Mouse (Mus musculus) right cerebral cortex, postnatal 14 days (tissue): Measurements from ENCODE around the gene Atp5g2.

Source experiments
- DNase-seq: peaks from one replicate; pipeline ENCODE4 v3.0.0; 2022

The Atp5g2 gene

GRCm38 (mm10) chr15:102672215-102673071, at the start of gene Atp5g2:
Atp5g2 (minus strand) TSS chr15:102672352.
- DNase-seq = peak; percentile 37

GRCm38 (mm10) chr15:102721016-102721898, 49.1 kb upstream of the Atp5g2 start:
- no peak for DNase-seq

GRCm38 (mm10) chr15:102716132-102716531, 44.0 kb upstream of the Atp5g2 start:
- no peak for DNase-seq

- no peak for DNase-seq
Measured at GRCm38 (mm10) chr15:102707736-102708269, 35.7 kb upstream of the Atp5g2 start.

- no peak for DNase-seq
Measured at GRCm38 (mm10) chr15:102705923-102706503, 33.9 kb upstream of the Atp5g2 start.

GRCm38 (mm10) chr15:102705226-102705894, 33.2 kb upstream of the Atp5g2 start:
- DNase-seq = no peak

- no peak for DNase-seq
Measured at GRCm38 (mm10) chr15:102704806-102705205, 32.7 kb upstream of the Atp5g2 start.

- no peak for DNase-seq
Measured at GRCm38 (mm10) chr15:102702972-102703371, 30.8 kb upstream of the Atp5g2 start.

GRCm38 (mm10) chr15:102698193-102698592, 26.0 kb upstream of the Atp5g2 start:
- DNase-seq = peak; percentile 88

- DNase-seq = no peak
Measured at GRCm38 (mm10) chr15:102696899-102697298, 24.7 kb upstream of the Atp5g2 start.

- peak; percentile 78 for DNase-seq
Measured at GRCm38 (mm10) chr15:102693600-102693999, 21.4 kb upstream of the Atp5g2 start.

GRCm38 (mm10) chr15:102692991-102693411, 20.8 kb upstream of the Atp5g2 start:
- peak; percentile 74 for DNase-seq

- DNase-seq = no peak
Measured at GRCm38 (mm10) chr15:102692321-102692804, 20.2 kb upstream of the Atp5g2 start.

GRCm38 (mm10) chr15:102685791-102686190, 13.6 kb upstream of the Atp5g2 start:
- no peak for DNase-seq

- no peak for DNase-seq
Measured at GRCm38 (mm10) chr15:102683670-102684069, 11.5 kb upstream of the Atp5g2 start.

GRCm38 (mm10) chr15:102676345-102676744, 4.2 kb upstream of the Atp5g2 start:
- no peak for DNase-seq

- no peak for DNase-seq
Measured at GRCm38 (mm10) chr15:102673548-102673947, 1.4 kb upstream of the Atp5g2 start.

- DNase-seq = peak; percentile 73
Measured at GRCm38 (mm10) chr15:102671721-102672214, 384 bp downstream of the Atp5g2 start.

GRCm38 (mm10) chr15:102670767-102671575, 1.2 kb downstream of the Atp5g2 start:
- peak; percentile 97 for DNase-seq

GRCm38 (mm10) chr15:102670281-102670680, 1.9 kb downstream of the Atp5g2 start:
- DNase-seq = no peak

GRCm38 (mm10) chr15:102669571-102669970, 2.6 kb downstream of the Atp5g2 start:
- DNase-seq = no peak
